Mouse (Mus musculus): Measurements from ENCODE around the gene Gm20696. TPM values are rescaled to one million over a fixed set of nuclear protein-coding genes. Genes with fewer than 3 reads are reported as not detected.

Gene Gm20696
- total and polyA plus RNA-seq, 3 experiments = 0.59 TPM; not detected in 2

- Histone ChIP-seq H3K9ac (ENCODE audit: insufficient read depth, low read depth) (no peak overlapping the region), H3K79me2 (replicated peaks; ENCODE audit: control insufficient read depth, extremely low read depth, insufficient read depth, poor library complexity, severe bottlenecking) (peaks cover 6% of the 10 kb centered on the region), H3K4me1 (ENCODE audit: control insufficient read depth in 1 of 2, insufficient read depth in 2 of 2) (peaks cover 23 to 49% of the 10 kb centered on the region in 2 experiments), H3K36me3 (replicated peaks in 1 of 2; ENCODE audit: control insufficient read depth in 1 of 2, insufficient read depth in 1 of 2, low read length in 1 of 2) (no peaks in the 10 kb centered on the region), H3K9me3 (replicated peaks; ENCODE audit: low read length) (no peaks in the 10 kb centered on the region), H3K4me3 (replicated peaks in 1 of 3; ENCODE audit: low read depth in 2 of 3, low read length in 2 of 3, poor library complexity in 1 of 3) (no peak overlapping the region), H3K4me2 (ENCODE audit: insufficient read depth, low read depth, poor library complexity, severe bottlenecking) (no peak overlapping the region), H3K27ac (ENCODE audit: insufficient read depth, low read depth) (no peak overlapping the region; the same call in 1 of the 2 replicates), H3K27me3 (replicated peaks) (no peaks in the 10 kb centered on the region)
- TF ChIP-seq SMC3 (IDR thresholded peaks at IDR 0.05; ENCODE audit: low read depth, low read length) = no peak
- no peak for TF ChIP-seq TCF12 (IDR thresholded peaks at IDR 0.05; ENCODE audit: low read depth, low read length)
- TF ChIP-seq USF1 (IDR thresholded peaks at IDR 0.05; ENCODE audit: low read depth, low read length) = no peak
- TF ChIP-seq RCOR1 (conservative IDR thresholded peaks at IDR 0.05; ENCODE audit: low read depth, low read length) = no peak
- TF ChIP-seq MAX (IDR thresholded peaks at IDR 0.05; ENCODE audit: low read length) = no peak
- TF ChIP-seq NRF1 (IDR thresholded peaks at IDR 0.05; ENCODE audit: low read depth, low read length) = no peak
- TF ChIP-seq CTCF (conservative IDR thresholded peaks at IDR 0.05 in 1 of 2, IDR thresholded peaks at IDR 0.05 in 1 of 2; ENCODE audit: low read depth in 2 of 2, low read length in 2 of 2) = no peak
- dilution Hi-C loops (cut with MboI; ENCODE audit: extremely low pct_ligation_motif_present, extremely low pct_unique_long_range_greater_than_20kb, low sequenced_read_pairs) = no loop called here
- DNase-seq (ENCODE audit: extremely low read depth) = no peak
- in situ Hi-C loops (cut with MboI; ENCODE audit: low pct_ligation_motif_present, low pct_unique_long_range_greater_than_20kb, low sequenced_read_pairs) = no loop called here
Observed at GRCm38 (mm10) chr6:99320444-99320843, 346.2 kb downstream of the Gm20696 start.

GRCm38 (mm10) chr6:99319415-99320405 is 346.9 kb downstream of the Gm20696 start:
- Histone ChIP-seq H3K4me2 (ENCODE audit: insufficient read depth, low read depth, poor library complexity, severe bottlenecking) (no peak overlapping the region), H3K27me3 (replicated peaks) (no peaks in the 10 kb centered on the region), H3K4me1 (ENCODE audit: control insufficient read depth in 1 of 2, insufficient read depth in 2 of 2) (peaks cover 23 to 47% of the 10 kb centered on the region in 2 experiments), H3K9me3 (replicated peaks; ENCODE audit: low read length) (no peaks in the 10 kb centered on the region), H3K9ac (ENCODE audit: insufficient read depth, low read depth) (no peak overlapping the region), H3K79me2 (replicated peaks; ENCODE audit: control insufficient read depth, extremely low read depth, insufficient read depth, poor library complexity, severe bottlenecking) (peaks cover 6% of the 10 kb centered on the region), H3K27ac (ENCODE audit: insufficient read depth, low read depth) (no peak overlapping the region), H3K36me3 (replicated peaks in 1 of 2; ENCODE audit: control insufficient read depth in 1 of 2, insufficient read depth in 1 of 2, low read length in 1 of 2) (no peaks in the 10 kb centered on the region), H3K4me3 (replicated peaks in 1 of 3; ENCODE audit: low read depth in 2 of 3, low read length in 2 of 3, poor library complexity in 1 of 3) (no peak overlapping the region)
- DNase-seq (ENCODE audit: extremely low read depth) = no peak
- dilution Hi-C loops (cut with MboI; ENCODE audit: extremely low pct_ligation_motif_present, extremely low pct_unique_long_range_greater_than_20kb, low sequenced_read_pairs) = no loop called here
- in situ Hi-C loops (cut with MboI; ENCODE audit: low pct_ligation_motif_present, low pct_unique_long_range_greater_than_20kb, low sequenced_read_pairs) = no loop called here
- no peak for TF ChIP-seq ZMIZ1 (IDR thresholded peaks at IDR 0.05; ENCODE audit: low read depth, low read length)
- TF ChIP-seq CTCF (conservative IDR thresholded peaks at IDR 0.05 in 1 of 2, IDR thresholded peaks at IDR 0.05 in 1 of 2; ENCODE audit: low read depth in 2 of 2, low read length in 2 of 2) = peak in 1 of 2 experiments; percentile 41; a peak in 2 of 4 replicates
- TF ChIP-seq JUN (IDR thresholded peaks at IDR 0.05; ENCODE audit: insufficient read depth, low read depth, low read length) = no peak
- TF ChIP-seq SIN3A (IDR thresholded peaks at IDR 0.05; ENCODE audit: low read length) = no peak
- TF ChIP-seq HCFC1 (IDR thresholded peaks at IDR 0.05; ENCODE audit: low read depth, low read length) = no peak
- no peak for TF ChIP-seq KAT2A (IDR thresholded peaks at IDR 0.05; ENCODE audit: insufficient replicate concordance, low read length)
- no peak for TF ChIP-seq ZC3H11A (IDR thresholded peaks at IDR 0.05; ENCODE audit: low read depth, low read length)
- TF ChIP-seq SMC3 (IDR thresholded peaks at IDR 0.05; ENCODE audit: low read depth, low read length) = peak; percentile 35
- TF ChIP-seq MAX (IDR thresholded peaks at IDR 0.05; ENCODE audit: low read length) = no peak
- no peak for TF ChIP-seq NRF1 (IDR thresholded peaks at IDR 0.05; ENCODE audit: low read depth, low read length)
- TF ChIP-seq POLR2A (IDR thresholded peaks at IDR 0.05; ENCODE audit: low read depth, low read length) = no peak
- peak; percentile 51 for TF ChIP-seq RAD21 (IDR thresholded peaks at IDR 0.05; ENCODE audit: low read depth, low read length)
- no peak for TF ChIP-seq IRF4 (IDR thresholded peaks at IDR 0.05; ENCODE audit: low read depth, low read length)
